Mouse (Mus musculus): ENCODE measurements at regions not wholly inside any gene's neighbourhood (a gene's known extent, or its start where the extent isn't known, plus 50 kb on each side); places are given as distances from the start of the nearest gene placed in this dataset.

GRCm38 (mm10) chr3:34270154-34270553, 189.0 kb upstream of the Dnajc19 start:
- Histone ChIP-seq H3K4me3 (ENCODE audit: low read length) (no peak overlapping the region), H3K9me3 (ENCODE audit: low read length) (no peaks in the 10 kb centered on the region), H3K9ac (replicated peaks; ENCODE audit: low read length) (no peak overlapping the region), H3K27me3 (ENCODE audit: insufficient read depth, low read length) (no peaks in the 10 kb centered on the region), H3K4me2 (replicated peaks; ENCODE audit: low read depth, low read length) (no peak overlapping the region), H3K4me1 (ENCODE audit: insufficient read depth, low read length) (no peaks in the 10 kb centered on the region), H3K36me3 (ENCODE audit: insufficient read depth, low read length) (no peaks in the 10 kb centered on the region), H3K27ac (ENCODE audit: low read length) (no peak overlapping the region)
- no peak for ATAC-seq (ENCODE audit: low FRiP score, low TSS enrichment)
- WGBS, result 91% methylated on average over 10 of the region's 10 CpGs

DNA sequence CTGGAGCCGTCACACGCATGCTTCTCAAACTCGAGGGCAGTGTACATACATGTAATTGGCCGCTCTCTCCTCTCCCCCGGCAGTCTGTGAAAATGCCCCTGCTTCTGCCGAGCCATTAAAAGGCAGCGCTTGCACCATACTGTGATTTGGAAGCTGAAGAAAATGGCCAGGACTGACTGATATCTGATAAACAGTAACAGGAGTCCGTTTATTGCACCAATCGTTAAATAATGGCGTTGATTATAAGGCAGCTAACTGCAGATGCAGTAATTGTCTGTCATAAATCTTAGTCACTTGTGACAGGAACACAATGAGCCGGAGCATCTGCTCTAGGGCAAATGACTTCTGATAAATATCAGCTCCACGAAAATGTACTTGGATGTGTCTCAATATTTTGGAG, 185.3 kb upstream of the Dnajc19 start:
- 32% methylated on average over 12 of the region's 12 CpGs for WGBS
- Histone ChIP-seq H3K4me2 (replicated peaks; ENCODE audit: low read depth, low read length) (no peak overlapping the region), H3K27ac (ENCODE audit: low read length) (no peak overlapping the region), H3K36me3 (ENCODE audit: insufficient read depth, low read length) (no peaks in the 10 kb centered on the region), H3K27me3 (ENCODE audit: insufficient read depth, low read length) (no peaks in the 10 kb centered on the region), H3K4me3 (ENCODE audit: low read length) (no peak overlapping the region), H3K9ac (replicated peaks; ENCODE audit: low read length) (no peak overlapping the region), H3K4me1 (ENCODE audit: insufficient read depth, low read length) (no peaks in the 10 kb centered on the region), H3K9me3 (ENCODE audit: low read length) (no peaks in the 10 kb centered on the region)
- no peak for ATAC-seq (ENCODE audit: low FRiP score, low TSS enrichment)

- Histone ChIP-seq H3K4me1 (ENCODE audit: insufficient read depth, low read length) (no peaks in the 10 kb centered on the region), H3K36me3 (ENCODE audit: insufficient read depth, low read length) (no peaks in the 10 kb centered on the region), H3K27ac (ENCODE audit: low read length) (no peak overlapping the region), H3K4me3 (ENCODE audit: low read length) (no peak overlapping the region), H3K9me3 (ENCODE audit: low read length) (no peaks in the 10 kb centered on the region), H3K4me2 (replicated peaks; ENCODE audit: low read depth, low read length) (no peak overlapping the region), H3K27me3 (ENCODE audit: insufficient read depth, low read length) (no peaks in the 10 kb centered on the region), H3K9ac (replicated peaks; ENCODE audit: low read length) (no peak overlapping the region)
- ATAC-seq (ENCODE audit: low FRiP score, low TSS enrichment), result no peak
- 26% methylated on average over 6 of the region's 6 CpGs for whole genome bisulfite sequencing
These were observed 183.7 kb upstream of the Dnajc19 start for GRCm38 (mm10) chr3:34264811-34265210.

DNA sequence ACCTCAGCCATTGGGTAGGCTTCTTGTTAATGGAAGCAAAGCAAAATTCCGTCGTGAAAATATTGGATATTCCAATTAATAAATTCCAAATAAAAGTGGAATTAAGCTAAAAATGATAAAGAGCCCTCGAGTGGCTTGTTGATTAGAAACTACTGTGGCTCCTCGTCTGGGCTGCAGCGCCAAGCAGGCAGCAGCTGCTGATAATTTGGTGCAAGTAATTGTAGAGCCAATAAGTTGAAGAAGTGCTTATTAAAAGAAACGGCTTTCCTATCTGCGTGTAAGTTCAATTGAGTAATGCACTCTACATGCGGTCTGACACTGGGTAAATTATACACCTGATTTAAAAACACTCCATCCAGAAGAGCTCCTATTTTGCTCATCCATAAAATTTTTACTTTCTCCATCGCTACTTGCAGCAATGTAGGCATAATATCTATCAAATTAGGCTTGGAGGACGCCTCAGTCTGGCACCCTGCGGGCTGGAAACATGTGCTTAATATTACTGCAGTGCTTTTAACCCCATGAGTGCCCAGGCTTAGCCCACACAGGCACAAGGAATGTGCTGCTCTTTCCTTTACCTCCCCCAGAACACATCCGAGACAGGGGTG, 171.7 kb upstream of the Dnajc19 start:
- no peak overlapping the region for H3K4me2 ChIP-seq (replicated peaks; ENCODE audit: low read depth, low read length)
- no peaks in the 10 kb centered on the region for H3K9me3 ChIP-seq (ENCODE audit: low read length)
- H3K27ac ChIP-seq (ENCODE audit: low read length), result no peak overlapping the region
- no peaks in the 10 kb centered on the region for H3K36me3 ChIP-seq (ENCODE audit: insufficient read depth, low read length)
- H3K9ac ChIP-seq (replicated peaks; ENCODE audit: low read length), result no peak overlapping the region
- 77% methylated on average over 12 of the region's 12 CpGs for whole genome bisulfite sequencing
- no peak for ATAC-seq (ENCODE audit: low FRiP score, low TSS enrichment)
- no peaks in the 10 kb centered on the region for H3K27me3 ChIP-seq (ENCODE audit: insufficient read depth, low read length)
- H3K4me3 ChIP-seq (ENCODE audit: low read length), result no peak overlapping the region
- no peaks in the 10 kb centered on the region for H3K4me1 ChIP-seq (ENCODE audit: insufficient read depth, low read length)

DNA sequence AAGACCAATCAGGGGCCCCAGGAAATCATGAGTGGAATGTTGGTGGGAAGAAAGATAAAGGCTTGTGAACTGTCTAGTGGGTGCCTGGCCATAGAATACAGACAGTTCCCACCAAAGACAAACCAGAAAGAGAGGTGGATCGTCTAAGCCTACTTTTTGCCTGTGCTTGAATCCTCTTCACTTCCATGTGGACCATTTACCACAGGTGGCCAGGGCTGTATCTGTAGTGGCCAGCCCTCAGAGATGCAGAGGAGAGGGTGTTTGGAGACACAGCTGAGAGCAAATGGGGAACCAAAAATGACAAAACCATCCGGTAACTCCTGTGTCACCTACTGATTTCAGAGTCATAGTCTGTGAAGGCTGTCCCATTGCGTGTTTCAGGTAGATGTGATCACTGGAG, 161.0 kb upstream of the Dnajc19 start:
- Histone ChIP-seq H3K27ac (ENCODE audit: low read length) (no peak overlapping the region), H3K4me2 (replicated peaks; ENCODE audit: low read depth, low read length) (no peak overlapping the region), H3K36me3 (ENCODE audit: insufficient read depth, low read length) (no peaks in the 10 kb centered on the region), H3K9me3 (ENCODE audit: low read length) (no peaks in the 10 kb centered on the region), H3K27me3 (ENCODE audit: insufficient read depth, low read length) (no peaks in the 10 kb centered on the region), H3K4me3 (ENCODE audit: low read length) (no peak overlapping the region), H3K4me1 (ENCODE audit: insufficient read depth, low read length) (no peaks in the 10 kb centered on the region), H3K9ac (replicated peaks; ENCODE audit: low read length) (no peak overlapping the region)
- ATAC-seq (ENCODE audit: low FRiP score, low TSS enrichment), result no peak
- WGBS, result 94% methylated on average over 3 of the region's 3 CpGs

- WGBS, result 62% methylated on average over 2 of the region's 2 CpGs
- H3K9me3 ChIP-seq (ENCODE audit: low read length), result no peaks in the 10 kb centered on the region
- H3K27me3 ChIP-seq (ENCODE audit: insufficient read depth, low read length), result no peaks in the 10 kb centered on the region
- H3K4me3 ChIP-seq (ENCODE audit: low read length), result no peak overlapping the region
- no peaks in the 10 kb centered on the region for H3K4me1 ChIP-seq (ENCODE audit: insufficient read depth, low read length)
- ATAC-seq (ENCODE audit: low FRiP score, low TSS enrichment), result no peak
- no peak overlapping the region for H3K27ac ChIP-seq (ENCODE audit: low read length)
- H3K4me2 ChIP-seq (replicated peaks; ENCODE audit: low read depth, low read length), result no peak overlapping the region
- no peak overlapping the region for H3K9ac ChIP-seq (replicated peaks; ENCODE audit: low read length)
- H3K36me3 ChIP-seq (ENCODE audit: insufficient read depth, low read length), result no peaks in the 10 kb centered on the region
These were observed 158.9 kb upstream of the Dnajc19 start for GRCm38 (mm10) chr3:34239978-34240377.

DNA sequence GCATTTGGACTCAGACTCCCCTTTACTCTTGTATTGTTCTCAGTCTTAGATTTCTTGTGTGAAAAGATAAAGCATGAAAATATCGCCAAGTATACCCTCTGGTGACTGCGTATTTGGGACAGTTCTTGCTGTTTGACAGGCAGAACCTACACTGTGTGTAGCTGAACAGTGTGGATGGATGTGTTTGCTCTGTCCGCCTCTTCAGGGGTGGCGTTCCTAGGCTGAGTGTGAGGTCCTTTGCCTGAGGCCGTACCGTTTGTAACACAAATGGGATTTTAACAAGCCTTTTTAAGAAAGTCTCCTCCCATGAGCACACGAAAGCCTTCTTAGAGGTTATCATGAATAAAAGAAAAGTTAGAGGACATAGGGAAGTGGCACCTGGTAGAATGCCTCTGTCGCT, 153.3 kb upstream of the Dnajc19 start:
- Histone ChIP-seq H3K9ac (replicated peaks; ENCODE audit: low read length) (no peak overlapping the region), H3K27ac (ENCODE audit: low read length) (no peak overlapping the region), H3K9me3 (ENCODE audit: low read length) (no peaks in the 10 kb centered on the region), H3K27me3 (ENCODE audit: insufficient read depth, low read length) (peaks cover 3% of the 10 kb centered on the region), H3K4me1 (ENCODE audit: insufficient read depth, low read length) (no peaks in the 10 kb centered on the region), H3K36me3 (ENCODE audit: insufficient read depth, low read length) (no peaks in the 10 kb centered on the region), H3K4me3 (ENCODE audit: low read length) (no peak overlapping the region), H3K4me2 (replicated peaks; ENCODE audit: low read depth, low read length) (no peak overlapping the region)
- no peak for ATAC-seq (ENCODE audit: low FRiP score, low TSS enrichment)
- 68% methylated on average over 8 of the region's 8 CpGs for WGBS

DNA sequence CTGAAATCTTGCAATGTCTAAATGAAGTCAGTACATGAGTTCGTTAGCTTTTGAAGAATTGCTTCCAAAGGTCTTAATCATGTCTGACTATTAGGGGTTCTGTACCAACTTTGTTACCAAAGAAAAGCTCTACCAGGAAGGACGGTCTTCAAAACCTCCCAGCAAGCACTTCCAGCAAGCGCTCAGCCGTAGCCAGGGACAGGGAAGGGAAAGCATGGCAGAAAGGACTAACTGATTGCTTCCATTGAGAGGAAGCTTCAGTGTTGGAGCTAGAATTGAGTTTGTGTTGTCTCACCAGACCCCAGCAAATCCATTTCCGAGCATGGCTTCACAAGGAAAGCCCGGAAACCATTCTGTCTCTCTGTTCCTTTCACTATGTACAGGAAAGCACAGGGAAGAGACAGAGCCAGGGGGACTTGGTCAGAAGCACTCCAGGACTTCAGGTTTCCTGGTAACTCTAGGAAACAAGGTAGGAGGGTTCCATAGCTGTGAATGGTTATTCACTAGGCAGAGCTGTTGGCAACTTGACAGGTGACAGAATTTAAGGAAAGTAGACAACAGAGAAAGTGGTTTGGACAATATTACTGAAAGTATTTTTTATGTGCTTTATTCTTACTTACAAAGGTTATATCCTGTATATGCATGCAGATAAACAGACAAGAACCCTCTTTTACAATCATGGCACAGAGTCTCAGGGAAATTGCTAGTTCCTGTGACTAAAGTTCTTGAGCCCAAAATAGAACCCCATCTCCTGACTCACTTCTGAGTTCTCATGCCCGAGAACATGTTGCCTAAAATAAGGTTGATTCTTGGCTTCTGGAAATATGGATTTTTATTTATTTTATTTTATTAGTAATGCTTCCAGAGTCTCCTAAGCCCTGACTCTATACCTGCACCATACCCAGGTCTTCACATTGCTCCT, 151.5 kb upstream of the Dnajc19 start:
- Histone ChIP-seq H3K36me3 (ENCODE audit: insufficient read depth, low read length) (no peaks in the 10 kb centered on the region), H3K4me3 (ENCODE audit: low read length) (no peak overlapping the region), H3K4me2 (replicated peaks; ENCODE audit: low read depth, low read length) (no peak overlapping the region), H3K27me3 (ENCODE audit: insufficient read depth, low read length) (peaks cover 3% of the 10 kb centered on the region), H3K4me1 (ENCODE audit: insufficient read depth, low read length) (no peaks in the 10 kb centered on the region), H3K27ac (ENCODE audit: low read length) (no peak overlapping the region), H3K9ac (replicated peaks; ENCODE audit: low read length) (no peak overlapping the region), H3K9me3 (ENCODE audit: low read length) (no peaks in the 10 kb centered on the region)
- WGBS, result 86% methylated on average over 7 of the region's 7 CpGs
- ATAC-seq (ENCODE audit: low FRiP score, low TSS enrichment), result no peak; the same call in 1 of the 2 replicates

DNA sequence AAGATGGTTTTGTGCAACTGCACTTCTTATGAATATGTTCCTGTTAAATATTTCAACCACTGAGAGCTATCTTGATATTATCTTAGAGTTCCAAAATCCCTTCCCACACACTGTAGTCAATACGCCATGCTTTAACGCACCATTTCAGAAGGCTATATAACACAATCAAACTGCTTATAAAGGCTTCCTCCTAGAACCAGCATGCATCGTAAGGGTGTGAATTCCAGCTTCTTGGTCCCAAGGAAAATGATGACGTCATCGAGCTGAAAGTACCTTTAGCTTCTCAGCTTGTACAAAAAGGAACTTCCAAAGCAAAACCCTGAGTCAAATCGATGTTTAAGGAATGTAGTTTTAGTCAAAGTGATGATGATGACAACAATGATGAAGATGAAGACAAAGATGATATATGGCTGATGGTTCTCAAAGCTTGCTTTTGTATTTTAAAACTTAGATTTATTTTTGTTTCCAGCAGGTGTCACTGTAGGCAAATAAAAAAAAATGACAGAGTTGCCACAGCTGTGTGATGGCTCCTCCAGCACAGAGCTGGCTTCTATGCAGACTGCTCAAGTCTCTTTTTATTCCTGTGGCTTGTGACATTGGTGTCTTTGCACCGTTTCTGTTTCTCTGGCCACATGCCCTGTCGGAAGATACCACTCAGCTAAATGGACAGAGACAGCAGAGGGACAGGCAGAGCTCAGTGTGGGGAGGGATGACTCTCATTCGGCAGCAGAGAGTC, 150.6 kb upstream of the Dnajc19 start:
- Histone ChIP-seq H3K9ac (replicated peaks; ENCODE audit: low read length) (no peak overlapping the region), H3K27me3 (ENCODE audit: insufficient read depth, low read length) (peaks cover 3% of the 10 kb centered on the region), H3K4me3 (ENCODE audit: low read length) (no peak overlapping the region), H3K36me3 (ENCODE audit: insufficient read depth, low read length) (no peaks in the 10 kb centered on the region), H3K9me3 (ENCODE audit: low read length) (no peaks in the 10 kb centered on the region), H3K4me1 (ENCODE audit: insufficient read depth, low read length) (no peaks in the 10 kb centered on the region), H3K4me2 (replicated peaks; ENCODE audit: low read depth, low read length) (no peak overlapping the region), H3K27ac (ENCODE audit: low read length) (no peak overlapping the region)
- ATAC-seq (ENCODE audit: low FRiP score, low TSS enrichment), result no peak; the same call in 1 of the 2 replicates
- 65% methylated on average over 9 of the region's 9 CpGs for WGBS

Measured in kidney, embryonic 16.5 days (tissue).